Mouse (Mus musculus): ENCODE results near the gene 1700067P10Rik. TPM values are rescaled to one million over a fixed set of nuclear protein-coding genes. Genes with fewer than 3 reads are reported as not detected.

Gene 1700067P10Rik
- polyA plus RNA-seq, 2 experiments from 2014 or later: not detected

DNA sequence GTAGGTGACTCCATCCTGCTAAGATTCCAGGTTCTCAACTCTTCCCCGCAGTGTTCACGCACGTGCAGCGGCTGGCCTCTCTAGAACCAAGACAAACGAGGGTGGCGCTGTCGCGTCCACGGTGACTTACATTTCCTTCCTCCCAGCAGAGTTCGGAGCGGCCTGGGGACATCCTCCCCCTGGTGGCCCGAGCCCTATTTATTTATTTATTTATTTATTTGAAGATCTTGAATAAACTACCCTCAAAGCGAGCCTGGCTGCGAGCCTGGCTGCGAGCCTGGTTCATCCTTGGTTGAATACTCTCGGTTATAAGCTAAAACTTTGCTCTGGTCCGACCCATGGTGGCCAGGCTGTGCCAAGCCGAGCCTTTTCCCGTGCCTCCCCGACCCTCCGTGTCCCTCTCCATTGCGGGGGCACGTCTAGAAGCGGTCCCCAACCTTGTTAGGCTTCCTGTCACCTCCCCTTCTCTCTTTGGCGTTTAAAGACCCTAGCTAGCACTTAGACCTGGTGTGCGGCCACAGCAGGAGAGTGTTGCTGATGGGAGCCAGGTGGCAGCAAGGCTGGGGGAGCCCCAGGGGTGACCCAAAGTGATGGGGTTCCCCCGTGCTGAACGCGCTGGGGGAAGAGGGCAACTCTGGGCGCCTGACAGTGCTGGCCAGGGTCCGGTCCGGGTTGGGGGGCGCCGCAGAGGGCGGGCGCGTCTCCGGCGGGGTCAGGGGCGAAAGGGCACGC, 8.1 kb downstream of the 1700067P10Rik start:
- ATAC-seq: peak; percentile 53

DNA sequence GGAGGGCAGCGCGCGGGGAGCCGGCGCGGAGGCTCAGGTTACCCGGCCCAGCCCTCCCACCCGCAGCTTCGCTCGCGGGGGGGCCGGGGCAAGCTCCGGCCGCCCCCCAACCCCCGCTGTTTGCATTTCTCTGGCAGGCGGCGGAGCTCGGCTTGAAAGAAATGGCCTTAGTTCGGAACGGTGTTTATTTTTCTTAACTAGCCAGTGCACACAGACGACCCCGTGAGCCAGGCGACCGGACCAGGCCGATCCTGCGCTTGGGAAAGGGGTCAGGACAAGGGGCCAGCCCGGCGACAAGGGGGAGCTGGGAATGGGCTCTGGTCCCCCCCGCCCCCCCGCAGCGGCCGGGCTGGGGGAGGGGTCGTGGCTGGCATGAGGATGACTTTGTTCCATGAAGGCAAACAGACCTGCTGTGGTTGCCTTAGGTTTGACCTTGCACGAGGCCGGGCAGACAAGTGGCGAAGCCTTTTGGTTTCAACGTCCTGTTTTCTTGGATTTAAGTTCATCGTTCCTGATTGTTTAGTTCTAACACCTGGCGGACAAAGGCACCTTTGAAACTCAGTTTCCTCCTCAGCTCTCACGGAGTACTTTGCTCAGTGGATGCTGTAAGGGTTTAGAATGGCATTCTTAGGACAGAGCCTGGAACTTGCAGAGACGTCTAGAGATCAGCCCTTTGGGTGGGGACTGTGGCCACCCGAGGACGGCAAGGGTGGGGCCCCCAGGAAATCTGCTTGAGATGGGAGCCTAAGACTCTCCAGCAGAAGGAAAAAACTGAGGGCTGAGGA, 8.8 kb downstream of the 1700067P10Rik start:
- no peak for ATAC-seq

DNA sequence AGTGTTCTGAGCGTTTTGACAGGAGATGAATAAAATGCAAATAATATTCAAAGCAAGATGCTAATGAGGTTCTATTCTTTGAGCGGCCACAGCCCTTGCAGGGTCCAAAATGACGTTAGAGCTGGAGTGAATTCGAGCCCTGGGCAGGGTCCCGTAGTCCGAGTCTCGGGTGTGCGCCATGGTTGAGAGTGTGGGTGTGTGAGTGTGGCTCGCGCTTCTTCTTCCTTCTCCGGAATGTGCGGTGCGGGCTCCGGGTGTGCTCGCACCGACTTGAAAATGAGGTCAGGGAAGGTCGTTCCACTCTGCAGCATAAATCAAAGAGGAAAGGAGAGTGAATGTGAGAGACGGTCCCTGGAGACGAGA, 9.4 kb downstream of the 1700067P10Rik start:
- ATAC-seq: no peak

DNA sequence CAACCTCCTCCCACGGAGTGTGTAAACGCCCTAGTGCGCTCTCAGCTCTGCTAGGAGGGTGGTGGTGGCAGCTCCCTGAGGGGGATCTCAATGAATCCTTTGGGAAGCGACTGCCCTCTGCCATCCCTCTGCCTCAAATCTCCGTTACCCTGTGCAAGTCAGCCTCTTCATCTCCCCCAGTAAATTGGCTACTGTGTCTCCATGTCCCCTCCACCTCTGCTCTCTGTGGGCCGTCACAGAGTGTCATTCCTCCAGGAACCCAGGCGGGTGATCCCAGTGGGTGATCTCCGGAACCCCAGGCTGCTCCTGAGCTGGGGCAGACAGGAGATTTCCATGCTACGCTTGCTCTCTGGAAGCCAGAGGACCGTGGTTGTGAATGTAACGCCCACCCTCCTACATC, 10.2 kb downstream of the 1700067P10Rik start:
- ATAC-seq: no peak

DNA sequence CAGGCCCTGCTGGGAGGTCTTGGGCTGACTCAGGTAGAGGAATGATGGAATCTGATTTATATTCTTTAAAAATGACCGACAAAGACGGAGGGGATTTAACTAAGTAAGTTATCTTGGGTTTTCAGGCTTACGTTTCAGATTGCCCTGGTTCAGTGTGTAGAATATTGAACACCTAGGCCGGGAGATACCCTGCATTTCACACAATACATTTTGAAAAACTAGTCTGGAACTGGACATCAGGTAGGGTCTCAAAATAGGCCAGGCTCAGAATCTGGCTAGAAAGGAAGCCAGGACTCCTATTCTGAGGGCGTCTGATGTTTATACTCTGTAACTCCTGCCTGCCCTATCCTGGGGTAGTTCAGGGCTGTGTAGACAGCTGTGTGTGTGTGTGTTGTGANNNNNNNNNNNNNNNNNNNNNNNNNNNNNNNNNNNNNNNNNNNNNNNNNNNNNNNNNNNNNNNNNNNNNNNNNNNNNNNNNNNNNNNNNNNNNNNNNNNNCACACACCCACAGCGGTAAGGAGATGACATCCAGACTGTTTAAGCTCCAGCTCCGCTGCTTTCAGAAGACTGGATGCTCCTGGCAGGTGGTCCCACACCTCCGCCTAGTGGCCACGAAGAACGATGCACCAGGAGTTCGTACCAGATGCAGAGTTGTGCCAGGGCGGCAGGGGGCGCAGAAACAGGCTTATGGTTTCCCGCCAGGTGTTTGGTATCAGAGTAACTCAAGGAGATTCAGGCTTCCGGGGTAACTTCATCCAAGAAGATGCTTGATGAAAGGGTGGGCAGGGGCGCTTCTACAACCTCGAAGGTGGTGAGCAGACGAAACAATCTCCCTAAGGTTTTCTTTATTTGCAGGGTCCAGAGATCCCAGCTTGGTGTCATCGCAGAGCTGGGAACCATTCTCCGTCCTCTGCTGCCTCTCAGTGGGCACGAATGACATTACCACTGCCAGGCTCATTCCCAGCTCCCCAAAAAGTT, 11.6 kb downstream of the 1700067P10Rik start:
- peak; percentile 91 for ATAC-seq

DNA sequence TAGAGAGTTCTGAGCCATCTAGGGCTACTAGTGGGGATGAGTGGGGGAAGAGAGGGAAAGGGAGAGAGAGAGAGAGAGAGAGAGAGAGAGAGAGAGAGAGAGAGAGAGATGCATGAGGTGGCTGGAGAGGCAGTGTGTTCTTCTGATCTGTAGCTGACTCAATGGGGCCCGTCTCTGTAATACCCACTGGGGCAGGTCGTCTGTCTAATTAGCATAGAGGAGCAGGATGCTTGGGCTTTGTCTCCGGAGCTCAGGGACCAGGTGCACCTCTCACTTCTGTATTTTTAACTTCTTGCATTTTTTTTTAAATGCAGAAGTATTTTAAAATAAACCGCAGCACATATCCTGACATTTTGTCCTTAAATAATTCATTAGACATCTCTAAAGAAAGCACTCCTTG, 18.2 kb downstream of the 1700067P10Rik start:
- no peak for ATAC-seq

DNA sequence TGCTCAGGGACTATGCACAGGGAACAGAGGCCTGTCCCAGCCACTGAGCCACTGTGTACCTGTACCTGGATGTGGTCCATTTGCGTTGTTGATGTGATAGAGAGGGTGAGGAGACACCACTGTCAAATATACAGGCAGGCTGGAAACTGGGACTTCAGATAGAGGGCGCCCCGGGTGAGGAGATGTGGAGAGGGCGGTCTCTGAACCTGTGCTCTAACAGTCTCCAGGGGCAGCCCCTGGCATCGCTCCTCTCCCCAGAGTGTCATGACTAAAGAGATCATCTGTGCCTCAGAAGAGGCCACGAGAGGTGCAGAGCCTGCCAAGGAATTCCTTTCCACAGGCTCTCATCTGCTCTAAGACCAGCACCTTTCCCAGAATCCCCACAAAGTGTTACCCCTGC, 18.7 kb downstream of the 1700067P10Rik start:
- no peak for ATAC-seq

DNA sequence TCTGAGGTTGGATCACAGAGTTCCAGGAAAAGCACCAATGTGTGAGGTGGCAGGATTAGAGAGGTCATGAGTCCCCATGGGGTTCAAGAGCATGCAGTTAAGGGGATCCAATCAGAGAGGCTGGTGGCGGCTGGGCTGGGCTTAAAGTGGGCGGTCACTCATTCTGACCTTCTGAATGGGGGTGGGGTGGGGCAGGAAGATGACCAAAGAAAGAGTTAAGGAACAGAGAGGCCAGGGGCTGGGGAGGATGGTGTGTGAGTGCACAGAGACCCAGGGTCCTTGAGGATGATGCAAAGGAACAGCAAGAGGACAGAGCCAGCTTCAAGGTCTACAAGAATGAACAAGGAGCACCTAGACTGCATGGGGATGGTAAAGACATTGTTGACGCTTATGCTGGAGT, 19.4 kb downstream of the 1700067P10Rik start:
- ATAC-seq: no peak

DNA sequence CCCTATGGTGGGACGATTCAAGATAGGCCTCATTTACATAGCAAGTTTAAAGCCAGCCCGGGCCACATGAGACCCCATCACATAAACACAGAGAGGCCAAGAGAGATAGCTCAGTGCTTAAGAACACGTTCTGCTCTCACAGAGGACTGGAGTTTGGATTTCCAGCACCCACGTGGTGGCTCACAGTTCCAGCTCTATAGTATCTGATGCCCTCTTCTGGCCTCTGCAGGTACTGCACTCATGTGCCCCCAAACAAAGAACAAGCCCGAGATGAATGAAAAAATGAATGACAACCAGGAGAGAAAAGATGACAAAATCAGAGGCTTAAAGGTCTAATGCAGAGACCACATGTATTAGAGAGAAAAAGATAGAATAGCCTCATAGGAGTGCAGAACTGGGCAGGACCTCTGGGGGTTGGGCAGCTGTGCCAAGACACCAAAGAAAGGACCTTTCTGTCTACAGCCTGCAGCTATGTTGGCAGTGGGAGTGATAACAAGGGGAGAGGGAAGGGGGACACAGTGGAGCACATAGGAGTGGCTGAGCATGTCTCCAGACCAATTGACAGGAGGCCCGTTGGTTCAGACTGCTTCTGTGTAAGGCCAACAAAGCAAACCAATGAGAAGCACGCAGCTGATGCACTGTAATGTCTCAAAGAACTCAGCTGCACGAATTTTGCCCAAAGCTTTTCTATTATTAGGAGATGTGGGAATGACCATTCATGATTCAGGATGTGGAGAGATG, 21.6 kb downstream of the 1700067P10Rik start:
- ATAC-seq: no peak

DNA sequence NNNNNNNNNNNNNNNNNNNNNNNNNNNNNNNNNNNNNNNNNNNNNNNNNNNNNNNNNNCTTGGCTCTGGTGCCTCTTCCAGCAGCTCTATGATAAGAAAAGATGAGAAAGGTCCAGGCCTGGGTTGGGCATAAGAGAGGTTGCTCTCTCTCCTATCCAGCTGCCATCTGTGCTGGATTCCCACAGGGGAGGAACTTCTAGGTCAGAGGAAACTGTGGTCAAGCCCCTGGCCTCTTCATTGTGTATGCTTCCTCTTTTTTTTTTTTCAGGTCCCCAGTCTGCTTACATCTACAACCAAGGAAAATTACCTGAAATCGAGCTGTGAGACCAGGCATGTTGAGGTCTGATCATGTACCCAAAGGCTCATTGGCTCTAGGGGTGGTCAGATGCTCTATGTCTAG, 29.5 kb downstream of the 1700067P10Rik start:
- ATAC-seq: no peak

DNA sequence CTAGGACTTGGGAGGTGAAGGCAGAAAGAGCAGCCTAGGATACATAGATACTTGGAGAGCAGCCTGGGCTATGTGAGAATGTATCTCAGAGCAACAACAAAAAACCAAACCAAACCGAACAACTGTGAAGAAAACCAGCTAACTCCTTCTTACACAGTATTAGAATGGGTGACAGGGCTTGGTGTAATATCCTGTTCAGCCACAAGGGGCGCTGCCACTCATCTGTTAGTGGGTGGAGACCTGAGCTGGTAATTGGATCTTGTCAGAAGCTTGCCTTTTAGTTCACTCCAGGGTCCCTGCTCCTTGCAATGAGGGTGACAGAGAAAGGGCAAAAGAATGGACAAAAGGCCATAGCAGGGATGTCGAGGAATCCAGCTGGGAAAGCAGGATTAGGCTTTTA, 30.5 kb downstream of the 1700067P10Rik start:
- peak; percentile 47 for ATAC-seq

DNA sequence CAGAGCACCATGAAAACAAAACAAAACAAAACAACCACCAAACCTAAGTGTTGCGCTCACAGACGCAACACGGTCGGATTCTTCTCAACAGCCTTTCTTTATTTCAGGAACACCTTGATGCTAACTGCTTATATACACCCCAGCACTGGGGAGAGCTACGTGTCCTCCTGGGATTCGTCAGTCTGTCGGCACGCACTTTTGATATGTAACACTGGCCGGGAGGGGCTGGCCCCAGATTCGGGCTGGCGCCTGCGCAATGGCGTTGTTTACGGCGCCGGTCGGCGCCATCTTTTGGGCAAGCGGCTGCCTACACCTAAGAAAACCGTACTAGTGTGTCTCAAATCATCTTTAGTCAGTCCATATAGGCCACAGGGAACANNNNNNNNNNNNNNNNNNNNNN, 31.3 kb downstream of the 1700067P10Rik start:
- no peak for ATAC-seq

DNA sequence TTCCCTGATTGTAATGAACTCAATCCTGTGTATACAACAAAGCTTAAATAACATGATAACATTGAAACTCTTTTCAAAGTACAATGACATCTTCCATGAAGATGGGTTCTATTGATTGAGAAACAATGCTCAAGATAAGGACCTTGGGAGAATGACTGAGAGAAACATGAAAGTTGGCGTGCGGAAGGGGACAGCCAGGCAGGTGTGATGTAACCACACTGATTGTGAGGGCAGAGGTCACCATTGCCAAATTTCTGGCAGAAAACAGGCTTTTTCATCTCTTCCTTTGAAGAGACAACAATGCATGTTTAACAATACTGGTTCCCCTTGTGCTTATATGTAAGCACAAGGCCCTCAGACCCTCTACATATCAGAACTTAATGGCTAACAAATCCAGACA, 43.7 kb downstream of the 1700067P10Rik start:
- no peak for ATAC-seq

Other genes with a start within 250 kb of the 1700067P10Rik start
- 1 to 10 TPM; 2.1 to 4.4 TPM for gene Foxp4, start 164.7 kb upstream of the 1700067P10Rik start, polyA plus RNA-seq (2017; shearing (Covaris generic))
- gene 1700122O11Rik, start 51.0 kb upstream of the 1700067P10Rik start, polyA plus RNA-seq (2017; shearing (Covaris generic)): not detected
- gene 9830107B12Rik, start 56.9 kb downstream of the 1700067P10Rik start, polyA plus RNA-seq (2017; shearing (Covaris generic)): not detected
- not detected for gene A530064D06Rik, start 78.0 kb downstream of the 1700067P10Rik start, polyA plus RNA-seq (2017; shearing (Covaris generic))
- gene Trem1, start 143.4 kb downstream of the 1700067P10Rik start, polyA plus RNA-seq (2017; shearing (Covaris generic)): not detected
- not detected for gene Trem3, start 158.5 kb downstream of the 1700067P10Rik start, polyA plus RNA-seq (2017; shearing (Covaris generic))
- 1 to 10 TPM in 1 of 2 experiments, under 1 TPM in 1; 0.87 to 1.8 TPM for gene Treml4, start 175.0 kb downstream of the 1700067P10Rik start, polyA plus RNA-seq (2017; shearing (Covaris generic))
- 10 to 100 TPM; 13.2 to 16.8 TPM for gene Treml2, start 210.2 kb downstream of the 1700067P10Rik start, polyA plus RNA-seq (2017; shearing (Covaris generic))
- 1 to 10 TPM; 1.8 to 2.5 TPM for gene B430306N03Rik, start 226.8 kb downstream of the 1700067P10Rik start, polyA plus RNA-seq (2017; shearing (Covaris generic))

All from CD4-positive, CD25-positive, alpha-beta regulatory T cell, adult 4 months (primary cell).